Mouse (Mus musculus) heart, postnatal 0 days (tissue): ENCODE data around the gene Zdhhc19. TPM values are rescaled to one million over a fixed set of nuclear protein-coding genes. Genes with fewer than 3 reads are reported as not detected.

Experiments
- ATAC-seq: fragments of 200-750 bp; cut with Nextera tagmentation; 2 replicates; pipeline ENCODE4 v1.8.0; 2017; ENCODE audit warnings: low read depth, moderate number of reproducible peaks, moderate library complexity; ENCODE audit not compliant: insufficient read depth
- DNase-seq: peaks from one replicate; pipeline ENCODE4 v3.0.0-alpha.2; 2016; ENCODE audit warnings: low spot score
- H3K27ac ChIP-seq: fragments of 300-500 bp; sonication (generic); 2 replicates; pipeline ENCODE4 v1.5.1; 2014; ENCODE audit warnings: low read depth, mild to moderate bottlenecking
- H3K27me3 ChIP-seq: fragments of 300-500 bp; sonication (generic); 2 replicates; pipeline ENCODE4 v1.6.1; 2014; ENCODE audit warnings: low read length, mixed read lengths; ENCODE audit not compliant: control insufficient read depth, insufficient read depth
- H3K36me3 ChIP-seq: fragments of 300-500 bp; sonication (generic); replicated peaks from 2 replicates; pipeline ENCODE4 v1.6.1; 2014; ENCODE audit warnings: low read length, mixed read lengths; ENCODE audit not compliant: control insufficient read depth, insufficient read depth
- H3K4me1 ChIP-seq: fragments of 300-500 bp; sonication (generic); 2 replicates; pipeline ENCODE4 v1.6.1; 2014; ENCODE audit warnings: antibody characterized with exemption; ENCODE audit not compliant: control insufficient read depth, insufficient read depth
- H3K4me2 ChIP-seq: fragments of 300-500 bp; sonication (generic); 2 replicates; pipeline ENCODE4 v1.6.1; 2014; ENCODE audit warnings: low read depth, mild to moderate bottlenecking, low read length, moderate library complexity
- H3K4me3 ChIP-seq: fragments of 300-500 bp; sonication (generic); 2 replicates; pipeline ENCODE4 v1.5.1; 2014; ENCODE audit warnings: low read depth, low read length
- H3K9ac ChIP-seq: fragments of 300-500 bp; sonication (generic); replicated peaks from 2 replicates; pipeline ENCODE4 v1.6.1; 2014; ENCODE audit warnings: low read depth, low read length, mixed read lengths
- H3K9me3 ChIP-seq: fragments of 300-500 bp; sonication (generic); replicated peaks from 2 replicates; pipeline ENCODE4 v1.6.1; 2016; ENCODE audit warnings: low read length; ENCODE audit not compliant: control insufficient read depth
- CTCF ChIP-seq: IDR thresholded peaks from 2 replicates; pipeline ENCODE4 v1.5.1; 2016; ENCODE audit warnings: antibody characterized with exemption, control low read depth, low read depth
- EP300 ChIP-seq: IDR thresholded peaks from 2 replicates; pipeline ENCODE4 v1.6.1; 2016; ENCODE audit warnings: antibody characterized with exemption, low read depth
- WGBS: fragments of 180-500 bp; shearing (Covaris S2); extraction: QIAGEN DNeasy Blood & Tissue Kit; methylation state at CpG from one replicate; pipeline ENCODE4 v1.1.7; 2014; 5-methylcytosine and 5-hydroxymethylcytosine counted together
- polyA plus RNA-seq: library from polyadenylated mRNA; unstranded; fragments of >200 nt; fragmentation: Nextera tagmentation; extraction: Ambion mirVana; gene quantifications from 2 replicates; pipeline ENCODE4 v1.2.1, GENCODE M21; 2015
- total RNA-seq: library from RNA; depleted of rRNA; stranded (reverse); fragments of >200 nt; gene quantifications from 2 replicates; pipeline ENCODE4 v1.2.3, GENCODE M21; 2014; ENCODE audit warnings: low replicate concordance

The Zdhhc19 gene
- total and polyA plus RNA-seq, 2 experiments from 2014 or later: not detected

GRCm38 (mm10) chr16:32538761-32539255 lies 42.7 kb downstream of the Zdhhc19 start:
- WGBS: 46% methylated on average over 3 of the region's 3 CpGs
- no peak for TF ChIP-seq EP300
- TF ChIP-seq CTCF: no peak
- H3K27ac ChIP-seq: no peak overlapping the region
- H3K27me3 ChIP-seq: no peaks in the 10 kb centered on the region
- ATAC-seq (no peak), DNase-seq (no peak)
- H3K4me1 ChIP-seq: peaks cover 16% of the 10 kb centered on the region
- H3K4me2 ChIP-seq: no peak overlapping the region
- H3K9ac ChIP-seq: no peak overlapping the region
- no peaks in the 10 kb centered on the region for H3K9me3 ChIP-seq
- H3K36me3 ChIP-seq: no peaks in the 10 kb centered on the region
- H3K4me3 ChIP-seq: no peak overlapping the region

GRCm38 (mm10) chr16:32541338-32542179 lies 45.5 kb downstream of the Zdhhc19 start:
- no peak for DNase-seq
- no peak; the same call in 1 of the 2 replicates for ATAC-seq

GRCm38 (mm10) chr16:32543422-32543821 lies 47.4 kb downstream of the Zdhhc19 start:
- Histone ChIP-seq H3K4me2 (no peak overlapping the region), H3K4me3 (no peak overlapping the region), H3K27me3 (no peaks in the 10 kb centered on the region), H3K9me3 (no peaks in the 10 kb centered on the region), H3K36me3 (no peaks in the 10 kb centered on the region), H3K4me1 (peaks cover 4% of the 10 kb centered on the region; the same call in 1 of the 2 replicates), H3K9ac (no peak overlapping the region), H3K27ac (no peak overlapping the region)
- no peak for ATAC-seq
- DNase-seq: no peak
- 78% methylated on average over 3 of the region's 3 CpGs for WGBS
- no peak for TF ChIP-seq EP300
- no peak for TF ChIP-seq CTCF

More at GRCm38 (mm10) chr16:32541338-32542179, 45.5 kb downstream of the Zdhhc19 start:
- H3K27me3 ChIP-seq: no peaks in the 10 kb centered on the region
- no peak overlapping the region for H3K4me2 ChIP-seq
- H3K4me3 ChIP-seq: no peak overlapping the region
- no peaks in the 10 kb centered on the region for H3K9me3 ChIP-seq
- H3K36me3 ChIP-seq: no peaks in the 10 kb centered on the region
- H3K27ac ChIP-seq: peak overlapping the region; percentile 15; the same call in 1 of the 2 replicates
- H3K4me1 ChIP-seq: peaks cover 11% of the 10 kb centered on the region
- H3K9ac ChIP-seq: no peak overlapping the region
- 59% methylated on average over 6 of the region's 6 CpGs for WGBS
- TF ChIP-seq EP300 (no peak), CTCF (no peak)

GRCm38 (mm10) chr16:32547156-32548068 lies 51.3 kb downstream of the Zdhhc19 start:
- Histone ChIP-seq H3K9ac (no peak overlapping the region), H3K36me3 (no peaks in the 10 kb centered on the region), H3K4me3 (no peak overlapping the region), H3K27me3 (no peaks in the 10 kb centered on the region), H3K9me3 (no peaks in the 10 kb centered on the region), H3K4me2 (no peak overlapping the region), H3K27ac (no peak overlapping the region), H3K4me1 (no peaks in the 10 kb centered on the region)
- TF ChIP-seq EP300 (no peak), CTCF (no peak)
- ATAC-seq (no peak), DNase-seq (no peak)
- 45% methylated on average over 10 of the region's 10 CpGs for WGBS

- H3K9ac ChIP-seq: no peak overlapping the region
- no peaks in the 10 kb centered on the region for H3K9me3 ChIP-seq
- H3K4me1 ChIP-seq: no peaks in the 10 kb centered on the region
- DNase-seq (no peak), ATAC-seq (no peak)
- no peaks in the 10 kb centered on the region for H3K27me3 ChIP-seq
- WGBS: 77% methylated on average over 4 of the region's 4 CpGs
- no peaks in the 10 kb centered on the region for H3K36me3 ChIP-seq
- no peak overlapping the region for H3K4me2 ChIP-seq
- H3K27ac ChIP-seq: no peak overlapping the region
- no peak for TF ChIP-seq CTCF
- no peak for TF ChIP-seq EP300
- H3K4me3 ChIP-seq: no peak overlapping the region
These were observed 54.0 kb downstream of the Zdhhc19 start for GRCm38 (mm10) chr16:32550084-32550483.
